Mouse (Mus musculus) limb, embryonic 10.5 days (tissue): ENCODE results near the gene Plekhg3. TPM values are rescaled to one million over a fixed set of nuclear protein-coding genes. Genes with fewer than 3 reads are reported as not detected.

ENCODE experiments used
- DNase-seq: peaks from one replicate; pipeline ENCODE4 v3.0.0-alpha.2; 2017; ENCODE audit warnings: low spot score
- H3K27ac ChIP-seq: fragments of 300-500 bp; sonication (generic); 2 replicates; pipeline ENCODE4 v1.5.1; 2016; ENCODE audit warnings: mild to moderate bottlenecking
- H3K27me3 ChIP-seq: fragments of 300-500 bp; sonication (generic); 2 replicates; pipeline ENCODE4 v1.6.1; 2016; ENCODE audit warnings: low read depth, mild to moderate bottlenecking; ENCODE audit not compliant: poor library complexity, severe bottlenecking
- H3K36me3 ChIP-seq: fragments of 300-500 bp; sonication (generic); 2 replicates; pipeline ENCODE4 v1.6.1; 2016; ENCODE audit warnings: mild to moderate bottlenecking, moderate library complexity
- H3K4me1 ChIP-seq: fragments of 300-500 bp; sonication (generic); 2 replicates; pipeline ENCODE4 v1.6.1; 2016
- H3K4me3 ChIP-seq: fragments of 300-500 bp; sonication (generic); 2 replicates; pipeline ENCODE4 v1.5.1; 2016; ENCODE audit warnings: mild to moderate bottlenecking, moderate library complexity
- H3K9me3 ChIP-seq: fragments of 300-500 bp; sonication (generic); replicated peaks from 2 replicates; pipeline ENCODE4 v1.6.1; 2016; ENCODE audit warnings: mild to moderate bottlenecking
- WGBS: fragments of 180-500 bp; shearing (Covaris S2); methylation state at CpG from one replicate; pipeline ENCODE4 v1.1.7; 2016; 5-methylcytosine and 5-hydroxymethylcytosine counted together
- polyA plus RNA-seq: library from polyadenylated mRNA; unstranded; fragments of >200 nt; fragmentation: Nextera tagmentation; extraction: Ambion mirVana; gene quantifications from 2 replicates; pipeline ENCODE4 v1.2.1, GENCODE M21; 2016

Gene Plekhg3
- 5.7 and 6.2 TPM in 2 replicates for polyA plus RNA-seq

- peaks cover 53% of the 10 kb centered on the region for H3K4me1 ChIP-seq
- H3K27ac ChIP-seq = no peak within 1 kb of the TSS
- WGBS = 29% methylated on average over 6 of the region's 6 CpGs
- peak within 1 kb of the TSS; percentile 85 for H3K4me3 ChIP-seq
- no peaks in the 10 kb centered on the region for H3K36me3 ChIP-seq
- no peaks in the 10 kb centered on the region for H3K9me3 ChIP-seq
- no peak for DNase-seq
- peaks cover 44% of the 10 kb centered on the region for H3K27me3 ChIP-seq
These were observed at the start of gene Plekhg3 for GRCm38 (mm10) chr12:76530580-76531139. Plekhg3 (plus strand) TSS chr12:76530891.

- no peaks in the 10 kb centered on the region for H3K36me3 ChIP-seq
- no peak for DNase-seq
- peaks cover 13% of the 10 kb centered on the region for H3K4me1 ChIP-seq
- H3K27ac ChIP-seq = no peak overlapping the region
- 85% methylated on average over 2 of the region's 2 CpGs for whole genome bisulfite sequencing
- H3K4me3 ChIP-seq = no peak overlapping the region
- H3K9me3 ChIP-seq = no peaks in the 10 kb centered on the region
- no peaks in the 10 kb centered on the region for H3K27me3 ChIP-seq
These were observed 48.2 kb upstream of the Plekhg3 start for GRCm38 (mm10) chr12:76482446-76482845.

DNA sequence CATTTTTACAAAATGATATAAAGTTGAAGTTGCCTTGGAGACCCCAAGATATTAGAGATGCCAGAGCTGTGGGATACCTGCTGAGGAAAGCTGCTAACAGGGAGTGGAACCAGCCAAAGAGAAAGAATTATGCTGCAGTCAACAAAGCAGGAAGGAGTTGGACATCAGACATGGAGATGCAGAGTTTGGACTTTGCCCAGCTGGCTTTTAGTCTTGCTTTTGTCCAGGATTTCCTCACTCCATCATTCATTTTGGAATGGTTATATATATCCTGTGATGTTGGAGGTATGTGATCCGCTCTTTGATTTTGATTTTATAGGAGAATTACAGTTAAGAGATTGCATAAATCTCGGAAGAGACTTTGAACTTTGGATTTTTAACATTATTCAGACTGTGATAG, 47.7 kb upstream of the Plekhg3 start:
- 97% methylated on average over 2 of the region's 2 CpGs for WGBS
- no peak for DNase-seq
- Histone ChIP-seq H3K36me3 (no peaks in the 10 kb centered on the region), H3K4me1 (peaks cover 13% of the 10 kb centered on the region), H3K27ac (no peak overlapping the region), H3K4me3 (no peak overlapping the region), H3K9me3 (no peaks in the 10 kb centered on the region), H3K27me3 (no peaks in the 10 kb centered on the region)

DNA sequence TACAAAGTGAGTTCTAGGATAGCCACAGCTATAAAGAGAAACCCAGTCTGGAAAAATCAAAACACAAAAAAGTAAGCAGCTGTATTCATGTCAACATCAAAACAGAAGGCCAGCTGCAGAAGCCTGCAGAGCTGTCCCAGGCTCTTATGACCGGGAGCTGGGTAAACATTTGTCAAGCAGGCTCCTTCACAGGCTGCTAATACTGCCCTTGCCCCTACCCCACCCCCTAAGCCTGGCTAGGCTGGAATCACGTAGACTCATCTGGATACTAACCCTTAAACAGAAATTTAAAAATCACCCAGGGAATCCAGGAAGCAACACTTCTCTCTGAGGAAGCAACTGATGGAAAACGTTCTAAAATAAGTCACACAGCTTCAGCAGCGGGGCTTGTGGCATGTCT, 45.8 kb upstream of the Plekhg3 start:
- no peak overlapping the region for H3K4me3 ChIP-seq
- H3K9me3 ChIP-seq = no peaks in the 10 kb centered on the region
- no peaks in the 10 kb centered on the region for H3K27me3 ChIP-seq
- no peaks in the 10 kb centered on the region for H3K4me1 ChIP-seq
- no peak for DNase-seq
- H3K36me3 ChIP-seq = no peaks in the 10 kb centered on the region
- WGBS = 61% methylated on average over 4 of the region's 4 CpGs
- H3K27ac ChIP-seq = no peak overlapping the region

DNA sequence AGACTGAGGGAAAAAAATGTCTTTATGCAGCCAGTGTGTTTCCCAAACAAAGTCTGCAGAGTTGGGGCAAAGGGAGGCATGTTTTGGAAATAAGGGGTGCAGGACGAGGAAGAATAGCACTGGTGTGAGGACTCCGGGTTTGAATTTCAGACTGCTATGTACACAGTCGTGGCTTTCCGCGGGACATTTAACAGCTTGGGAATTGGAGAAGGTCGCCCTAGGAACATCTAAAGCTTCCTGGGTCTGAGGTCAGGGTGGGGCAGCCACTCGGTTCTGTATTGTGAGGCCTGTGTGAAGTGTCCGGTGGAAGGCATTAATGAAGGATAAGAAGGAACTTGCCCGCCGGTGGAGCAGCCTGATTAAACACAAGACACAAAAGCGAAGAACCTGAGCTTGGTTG, 45.3 kb upstream of the Plekhg3 start:
- H3K4me3 ChIP-seq = no peak overlapping the region
- H3K27ac ChIP-seq = no peak overlapping the region
- H3K27me3 ChIP-seq = no peaks in the 10 kb centered on the region
- no peaks in the 10 kb centered on the region for H3K36me3 ChIP-seq
- no peaks in the 10 kb centered on the region for H3K9me3 ChIP-seq
- WGBS = 67% methylated on average over 11 of the region's 11 CpGs
- no peak for DNase-seq
- no peaks in the 10 kb centered on the region for H3K4me1 ChIP-seq

- no peaks in the 10 kb centered on the region for H3K36me3 ChIP-seq
These were observed 43.7 kb upstream of the Plekhg3 start for GRCm38 (mm10) chr12:76486943-76487342.

DNA sequence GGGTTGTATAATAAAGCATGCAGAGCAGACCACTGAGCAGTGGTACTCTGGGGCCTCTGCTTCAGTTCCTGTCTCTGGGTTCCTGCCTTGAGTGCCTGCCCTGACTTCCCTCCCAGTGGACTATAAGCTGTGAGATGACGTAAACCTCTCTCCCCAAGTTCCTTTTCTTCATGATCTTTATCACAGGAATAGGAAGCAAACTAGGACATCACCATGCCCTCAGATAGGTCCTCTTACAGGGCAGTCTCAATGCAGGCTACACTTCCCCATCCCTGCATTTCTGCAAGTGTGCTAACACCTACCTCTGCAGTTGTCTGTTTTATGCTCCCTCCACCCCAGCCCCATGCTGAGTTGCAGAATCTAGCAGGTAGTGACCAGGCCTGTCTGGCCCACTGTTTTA, 39.9 kb upstream of the Plekhg3 start:
- no peaks in the 10 kb centered on the region for H3K36me3 ChIP-seq
- no peak for DNase-seq

More at GRCm38 (mm10) chr12:76486943-76487342, 43.7 kb upstream of the Plekhg3 start:
- H3K9me3 ChIP-seq = no peaks in the 10 kb centered on the region
- no peak overlapping the region for H3K27ac ChIP-seq
- no peak overlapping the region for H3K4me3 ChIP-seq
- no peaks in the 10 kb centered on the region for H3K27me3 ChIP-seq
- 91% methylated on average over 9 of the region's 9 CpGs for WGBS
- H3K4me1 ChIP-seq = no peaks in the 10 kb centered on the region
- no peak for DNase-seq

GRCm38 (mm10) chr12:76493462-76493861, 37.2 kb upstream of the Plekhg3 start:
- Histone ChIP-seq H3K4me3 (no peak overlapping the region), H3K36me3 (no peaks in the 10 kb centered on the region), H3K9me3 (no peaks in the 10 kb centered on the region), H3K27me3 (no peaks in the 10 kb centered on the region), H3K27ac (no peak overlapping the region), H3K4me1 (0 out of 2 replicates have a peak, but pooled peaks cover 4% of the 10 kb centered on the region)
- no peak for DNase-seq
- 53% methylated on average over 5 of the region's 5 CpGs for WGBS

More for the DNA sequence above, 39.9 kb upstream of the Plekhg3 start:
- WGBS = 75% methylated on average over 1 of the region's 1 CpGs
- H3K9me3 ChIP-seq = no peaks in the 10 kb centered on the region
- H3K4me1 ChIP-seq = no peaks in the 10 kb centered on the region
- no peak overlapping the region for H3K27ac ChIP-seq
- H3K27me3 ChIP-seq = no peaks in the 10 kb centered on the region
- H3K4me3 ChIP-seq = no peak overlapping the region

DNA sequence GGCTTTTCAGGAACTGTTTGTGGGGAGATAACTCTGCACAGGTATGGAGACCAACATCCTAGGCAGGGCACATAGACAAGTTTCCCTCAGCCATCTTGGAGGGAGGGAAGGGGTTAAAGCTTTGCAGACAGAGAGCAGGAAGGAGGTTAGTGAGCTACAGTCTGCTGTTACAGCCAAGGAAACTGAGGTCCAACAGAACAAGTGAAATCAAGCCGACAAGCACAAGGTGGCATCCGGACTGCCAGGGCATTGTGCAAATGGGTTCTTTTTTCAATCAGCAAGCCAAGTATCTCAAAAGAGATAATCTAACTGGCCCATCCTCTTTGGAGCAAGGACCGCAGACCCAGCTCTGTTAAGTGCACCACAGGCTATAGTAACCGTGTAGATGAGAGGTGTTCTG, 35.3 kb upstream of the Plekhg3 start:
- 0 out of 2 replicates have a peak, but pooled peaks cover 4% of the 10 kb centered on the region for H3K4me1 ChIP-seq
- 79% methylated on average over 4 of the region's 4 CpGs for WGBS
- H3K9me3 ChIP-seq = no peaks in the 10 kb centered on the region
- H3K27ac ChIP-seq = no peak overlapping the region
- H3K27me3 ChIP-seq = no peaks in the 10 kb centered on the region
- DNase-seq = no peak
- no peak overlapping the region for H3K4me3 ChIP-seq
- no peaks in the 10 kb centered on the region for H3K36me3 ChIP-seq

GRCm38 (mm10) chr12:76496324-76496723, 34.4 kb upstream of the Plekhg3 start:
- Histone ChIP-seq H3K27me3 (no peaks in the 10 kb centered on the region), H3K36me3 (no peaks in the 10 kb centered on the region), H3K9me3 (no peaks in the 10 kb centered on the region), H3K4me3 (no peak overlapping the region), H3K4me1 (0 out of 2 replicates have a peak, but pooled peaks cover 4% of the 10 kb centered on the region), H3K27ac (no peak overlapping the region)
- WGBS = 30% methylated on average over 12 of the region's 12 CpGs
- peak; percentile 71 for DNase-seq

- no peak for DNase-seq
- no peak overlapping the region for H3K4me3 ChIP-seq
- H3K4me1 ChIP-seq = 0 out of 2 replicates have a peak, but pooled peaks cover 4% of the 10 kb centered on the region
- H3K27ac ChIP-seq = no peak overlapping the region
- 86% methylated on average over 9 of the region's 9 CpGs for WGBS
- no peaks in the 10 kb centered on the region for H3K9me3 ChIP-seq
- no peaks in the 10 kb centered on the region for H3K27me3 ChIP-seq
- no peaks in the 10 kb centered on the region for H3K36me3 ChIP-seq
These were observed 31.4 kb upstream of the Plekhg3 start for GRCm38 (mm10) chr12:76499276-76499675.

DNA sequence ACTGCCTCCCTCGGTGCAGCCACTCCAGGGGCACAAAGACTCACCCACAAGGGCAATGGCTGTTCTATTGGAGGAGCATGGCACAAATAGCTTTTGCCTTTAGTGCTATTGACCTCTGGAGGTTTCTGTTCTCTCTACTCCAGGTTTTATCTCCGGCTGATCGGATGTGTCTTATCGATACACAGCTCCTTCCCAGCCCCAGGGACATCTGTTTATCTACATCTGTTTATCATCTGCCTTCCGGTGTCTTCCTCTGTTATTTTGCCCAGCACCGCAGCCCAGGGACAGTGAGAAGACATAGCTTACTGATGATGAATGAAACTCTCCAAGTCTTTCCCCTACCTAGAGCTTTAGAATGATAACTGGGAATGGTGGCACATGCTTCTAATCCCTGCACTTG, 30.6 kb upstream of the Plekhg3 start:
- WGBS = 87% methylated on average over 6 of the region's 6 CpGs
- DNase-seq = no peak
- H3K36me3 ChIP-seq = no peaks in the 10 kb centered on the region
- H3K27ac ChIP-seq = no peak overlapping the region
- 0 out of 2 replicates have a peak, but pooled peaks cover 4% of the 10 kb centered on the region for H3K4me1 ChIP-seq
- H3K9me3 ChIP-seq = no peaks in the 10 kb centered on the region
- H3K4me3 ChIP-seq = no peak overlapping the region
- H3K27me3 ChIP-seq = no peaks in the 10 kb centered on the region

GRCm38 (mm10) chr12:76500896-76501295, 29.8 kb upstream of the Plekhg3 start:
- 91% methylated on average over 3 of the region's 3 CpGs for WGBS
- DNase-seq = no peak

GRCm38 (mm10) chr12:76502981-76503380, 27.7 kb upstream of the Plekhg3 start:
- no peaks in the 10 kb centered on the region for H3K27me3 ChIP-seq
- DNase-seq = no peak
- no peak overlapping the region for H3K4me3 ChIP-seq
- no peak overlapping the region for H3K27ac ChIP-seq
- peaks cover 10% of the 10 kb centered on the region for H3K4me1 ChIP-seq
- 71% methylated on average over 5 of the region's 5 CpGs for WGBS
- H3K9me3 ChIP-seq = no peaks in the 10 kb centered on the region
- no peaks in the 10 kb centered on the region for H3K36me3 ChIP-seq

More at GRCm38 (mm10) chr12:76500896-76501295, 29.8 kb upstream of the Plekhg3 start:
- Histone ChIP-seq H3K27ac (no peak overlapping the region), H3K27me3 (no peaks in the 10 kb centered on the region), H3K36me3 (no peaks in the 10 kb centered on the region), H3K4me1 (0 out of 2 replicates have a peak, but pooled peaks cover 3% of the 10 kb centered on the region), H3K9me3 (no peaks in the 10 kb centered on the region), H3K4me3 (no peak overlapping the region)
